Mouse (Mus musculus) testis, postnatal 10 days (tissue): Measurements from ENCODE around the gene Idh3a.

Experiments
- DNase-seq: peaks from one replicate; pipeline ENCODE4 v3.0.0; 2021; ENCODE audit warnings: low spot score

The Idh3a gene

DNA sequence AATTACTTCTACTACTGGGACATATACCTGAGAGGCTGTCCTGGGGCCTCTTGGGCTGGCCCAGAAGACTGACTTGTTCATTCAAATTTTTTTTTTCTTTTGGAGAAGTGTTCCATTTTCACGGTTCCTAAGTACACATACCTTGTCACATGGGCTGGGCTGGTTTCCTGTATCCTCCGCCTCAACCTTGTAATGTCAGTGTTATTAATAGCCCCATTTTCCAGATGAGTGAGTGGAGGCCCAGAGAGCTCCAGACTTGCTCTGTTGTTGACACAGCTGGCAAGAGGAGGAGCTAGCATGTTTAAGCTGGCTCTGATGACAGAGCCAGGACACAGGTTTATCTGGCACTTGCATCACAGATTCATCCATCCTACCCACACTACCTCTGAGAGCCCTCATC is 61.3 kb downstream of the Idh3a start:
- DNase-seq = no peak

- DNase-seq = no peak
These were observed 63.2 kb downstream of the Idh3a start for GRCm38 (mm10) chr9:54649360-54649759.

- DNase-seq = no peak
These were observed 66.6 kb downstream of the Idh3a start for GRCm38 (mm10) chr9:54652778-54653177.
